Mouse (Mus musculus): ENCODE results near the gene Stra8. TPM values are rescaled to one million over a fixed set of nuclear protein-coding genes. Genes with fewer than 3 reads are reported as not detected.

Stra8 gene
- polyA plus RNA-seq, 1 experiment, result not detected

- WGBS, result 72% methylated on average over 9 of the region's 9 CpGs
Observed at GRCm38 (mm10) chr6:34980661-34981060, 60.7 kb downstream of the Stra8 start.

DNA sequence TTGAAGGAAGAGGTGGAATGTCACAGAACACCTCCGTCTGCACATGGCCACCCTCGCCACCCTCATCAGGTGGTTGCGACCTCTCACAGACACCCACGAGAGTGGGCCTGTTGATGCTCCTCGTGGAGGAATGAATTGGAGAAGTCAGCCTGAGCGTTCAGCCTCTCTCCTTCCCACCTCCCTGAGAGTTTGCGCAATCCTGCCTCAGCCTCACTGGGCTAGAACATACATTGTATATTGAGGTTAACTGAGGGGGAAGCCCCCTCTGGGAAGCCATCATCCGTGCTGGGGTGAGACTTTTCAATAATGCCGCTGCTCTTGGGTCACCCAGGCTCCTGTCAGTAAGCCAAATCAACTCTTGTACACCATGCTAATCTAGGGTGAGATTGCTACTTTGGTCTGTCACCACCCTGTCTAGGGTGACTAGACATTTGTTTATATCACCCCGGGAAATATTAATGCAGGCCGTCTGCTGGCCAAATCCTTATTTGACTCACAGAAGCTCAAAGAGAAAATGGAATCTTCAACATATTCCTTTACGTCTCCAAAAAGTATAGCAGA is 67.2 kb downstream of the Stra8 start:
- DNase-seq, result no peak
- 58% methylated on average over 12 of the region's 12 CpGs for WGBS
- Histone ChIP-seq H3K4me3 (replicated peaks; ENCODE audit: extremely low read depth, low read depth, low read length) (no peak overlapping the region), H3K4me1 (ENCODE audit: control insufficient read depth, insufficient read depth, low read length) (no peaks in the 10 kb centered on the region)
- TF ChIP-seq POLR2A (IDR thresholded peaks at IDR 0.05; ENCODE audit: borderline replicate concordance, extremely low read depth, low read depth, low read length), result no peak
- no peak for TF ChIP-seq CTCF (IDR thresholded peaks at IDR 0.05; ENCODE audit: insufficient read depth, low read length)

More at GRCm38 (mm10) chr6:34980661-34981060, 60.7 kb downstream of the Stra8 start:
- TF ChIP-seq POLR2A (IDR thresholded peaks at IDR 0.05; ENCODE audit: borderline replicate concordance, extremely low read depth, low read depth, low read length) (no peak), CTCF (IDR thresholded peaks at IDR 0.05; ENCODE audit: insufficient read depth, low read length) (no peak)
- DNase-seq, result no peak
- no peak overlapping the region for H3K4me3 ChIP-seq (replicated peaks; ENCODE audit: extremely low read depth, low read depth, low read length)
- H3K4me1 ChIP-seq (ENCODE audit: control insufficient read depth, insufficient read depth, low read length), result no peaks in the 10 kb centered on the region

DNA sequence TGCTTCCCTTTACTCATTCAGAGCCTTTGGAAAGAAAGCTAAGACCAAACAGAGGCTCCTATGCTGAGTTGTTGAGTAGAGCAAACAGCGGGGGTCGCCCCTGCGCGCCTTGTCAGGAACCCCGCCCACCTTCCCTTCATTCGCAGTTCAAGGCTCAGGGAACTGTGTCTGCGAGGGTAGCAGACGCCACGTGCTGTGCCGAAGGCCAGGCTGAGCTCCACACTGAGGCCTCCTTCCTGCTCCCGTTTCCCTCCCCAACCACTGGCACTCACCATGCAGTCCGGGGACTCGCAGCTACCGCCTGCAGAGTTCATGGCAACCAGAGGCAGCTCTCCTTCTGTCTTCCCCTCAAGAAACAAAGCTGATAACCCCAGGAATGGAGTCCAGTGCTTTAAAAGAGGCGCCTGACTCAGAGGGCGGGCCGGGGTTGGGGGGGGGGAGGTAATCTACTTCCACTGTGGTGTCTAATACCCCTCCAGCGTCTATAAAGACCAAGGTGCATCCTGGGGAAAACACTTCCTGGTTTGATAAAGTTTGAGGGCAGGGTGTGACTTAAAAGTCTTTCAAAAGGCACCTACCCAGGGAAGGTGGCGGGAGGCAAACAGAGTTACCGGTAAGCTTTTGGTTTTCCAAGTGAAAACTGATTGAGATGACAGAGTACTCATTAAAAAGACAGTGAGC is 68.3 kb downstream of the Stra8 start, which contains the start of gene Slc23a4:
Gene Slc23a4, minus strand, starts transcription at position 324 of the 681 bp plus-strand sequence.
- DNase-seq, result no peak
- H3K4me3 ChIP-seq (replicated peaks; ENCODE audit: extremely low read depth, low read depth, low read length), result no peak within 1 kb of the TSS
- H3K4me1 ChIP-seq (ENCODE audit: control insufficient read depth, insufficient read depth, low read length), result no peaks in the 10 kb centered on the region
- no peak for TF ChIP-seq POLR2A (IDR thresholded peaks at IDR 0.05; ENCODE audit: borderline replicate concordance, extremely low read depth, low read depth, low read length)
- no peak for TF ChIP-seq CTCF (IDR thresholded peaks at IDR 0.05; ENCODE audit: insufficient read depth, low read length)
- WGBS, result 12% methylated on average over 20 of the region's 20 CpGs

Other genes with a start within 250 kb of the Stra8 start
- gene Agbl3, start 139.7 kb upstream of the Stra8 start, polyA plus RNA-seq (2012; rRNA removed), result 3.8 and 5.1 TPM in 2 replicates
- gene Tmem140, start 57.0 kb upstream of the Stra8 start, polyA plus RNA-seq (2012; rRNA removed), result 71.8 and 74.8 TPM in 2 replicates
- gene Cyren, start 42.1 kb upstream of the Stra8 start, polyA plus RNA-seq (2012; rRNA removed), result 8.5 and 8.8 TPM in 2 replicates
- gene Wdr91, start 9.3 kb upstream of the Stra8 start, polyA plus RNA-seq (2012; rRNA removed), result 25.4 and 30.4 TPM in 2 replicates
- gene Slc23a4, start 68.2 kb downstream of the Stra8 start, polyA plus RNA-seq (2012; rRNA removed), result 1.2 and 1.4 TPM in 2 replicates
- 8.7 and 8.9 TPM in 2 replicates for gene Cnot4, start 213.6 kb downstream of the Stra8 start, polyA plus RNA-seq (2012; rRNA removed)